Mouse (Mus musculus) heart, adult 2 months (tissue): Measurements from ENCODE around the gene Grin2a.

ENCODE experiments used
- CTCF ChIP-seq: fragments of 200-600 bp; IDR thresholded peaks from 2 replicates; pipeline ENCODE4 v1.8.1; 2022; ENCODE audit warnings: antibody characterized with exemption, mild to moderate bottlenecking, moderate library complexity
- EP300 ChIP-seq: fragments of 200-500 bp; IDR thresholded peaks from 2 replicates; pipeline ENCODE4 v1.6.1; 2011; ENCODE audit warnings: low read depth, low read length, control low read depth; ENCODE audit not compliant: insufficient read depth
- POLR2A ChIP-seq: fragments of 200-500 bp; IDR thresholded peaks from 2 replicates; pipeline ENCODE4 v1.6.1; 2011; ENCODE audit warnings: mild to moderate bottlenecking, low read depth, low read length, control low read depth; ENCODE audit not compliant: insufficient read depth

DNA sequence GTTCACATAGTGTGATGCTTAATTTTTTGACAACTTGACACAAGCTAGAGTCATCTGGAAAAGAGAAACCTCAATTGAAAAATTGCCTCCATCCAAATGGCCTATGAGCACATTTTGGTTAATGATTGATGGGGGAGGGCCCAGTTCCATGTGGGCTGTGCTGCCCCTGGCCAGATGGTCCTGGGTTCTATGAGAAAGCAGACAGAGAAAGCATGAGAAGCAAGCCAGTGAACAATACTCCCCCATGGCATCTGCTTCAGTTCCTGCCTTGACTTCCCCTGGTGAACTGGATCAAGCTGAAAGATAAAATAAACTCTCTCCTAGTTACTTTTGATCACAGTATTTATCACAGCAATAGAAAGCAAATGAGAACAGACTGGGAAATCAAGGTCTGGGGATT is 36.5 kb upstream of the Grin2a start:
- TF ChIP-seq EP300 (no peak), CTCF (no peak), POLR2A (no peak)
